Mouse (Mus musculus): ENCODE results near the gene 2700081O15Rik.

GRCm38 (mm10) chr19:7382248-7382902 lies 35.0 kb upstream of the 2700081O15Rik start:
- no peak for TF ChIP-seq CTCF (IDR thresholded peaks at IDR 0.05; ENCODE audit: low read depth, low read length)
- TF ChIP-seq POLR2A (IDR thresholded peaks at IDR 0.05; ENCODE audit: extremely low read depth, insufficient read depth, low read length): no peak
